Comparison of ENCODE assay signal across 8 mouse cellular contexts in the genomic region with DNA sequence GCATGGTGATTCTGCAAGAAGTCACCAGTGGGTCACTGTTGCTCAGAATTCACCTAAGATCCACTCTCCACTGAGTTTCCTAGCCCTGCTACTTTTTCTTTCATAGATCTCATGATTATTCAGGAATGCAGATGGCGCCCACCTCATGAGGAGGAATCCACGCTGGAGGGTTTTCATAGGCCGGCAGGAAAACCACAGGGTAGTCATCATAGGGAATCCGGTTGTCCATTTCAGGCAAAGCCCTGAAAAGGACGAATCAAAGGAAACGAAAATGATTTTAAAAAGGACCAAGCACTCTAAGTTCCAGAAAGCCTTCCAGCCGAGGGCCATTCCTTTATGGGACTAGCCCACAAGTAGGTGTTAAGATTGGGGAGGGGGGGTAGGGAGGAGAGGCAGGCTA. TPM values are rescaled to one million over a fixed set of nuclear protein-coding genes. Genes with fewer than 3 reads are reported as not detected.
A peak's percentile ranks its signal among the peaks of the same experiment; 100 is the strongest.
DNase-seq lines count a peak whose midpoint lies in the region; ATAC-seq and TF ChIP-seq lines count a peak whose summit lies in the region.

No protein-coding gene starts in this region.

- no peak for TF ChIP-seq EP300 in MEL (IDR thresholded peaks at IDR 0.05; ENCODE audit: low read depth in 1 of 2, low read length in 2 of 2)
- TF ChIP-seq EP300 in lung, postnatal 0 days (IDR thresholded peaks at IDR 0.05), result no peak

- no peak for DNase-seq in heart, postnatal 36 days
- DNase-seq in MEL (ENCODE audit: low read depth, low spot score) (peak; percentile 22), MN1 (ENCODE audit: low spot score) (no peak)
- peak; percentile 9 for DNase-seq in lung, postnatal 0 days (ENCODE audit: low spot score)
- DNase-seq in urinary bladder, postnatal 25 days (ENCODE audit: low spot score), result no peak
- no peak for DNase-seq in ovary, adult 18-20 months (ENCODE audit: low spot score)

- H3K36me3 ChIP-seq in heart, embryonic 13.5 days, result peaks cover 24% of the 10 kb centered on the region
- peaks cover 0 to 13% of the 10 kb centered on the region in 2 experiments for H3K36me3 ChIP-seq in MEL (ENCODE audit: control insufficient read depth in 1 of 2, insufficient read depth in 2 of 2, low read length in 2 of 2)
- peaks cover 10% of the 10 kb centered on the region; the same call in 1 of the 2 replicates for H3K36me3 ChIP-seq in forebrain, embryonic 15.5 days
- H3K36me3 ChIP-seq in lung, postnatal 0 days (ENCODE audit: insufficient read depth, low read length), result no peaks in the 10 kb centered on the region

- intact Hi-C loops in heart, postnatal 36 days (cut with DNase I), result loop anchor here (10.0 kb wide), 1 partner anchor 320 kb away; no protein-coding TSS in a partner anchor

- peaks cover 9% of the 10 kb centered on the region for H3K4me1 ChIP-seq in heart, embryonic 13.5 days
- H3K4me1 ChIP-seq in MEL (ENCODE audit: control insufficient read depth in 1 of 2, insufficient read depth in 2 of 2, low read length in 2 of 2), result peaks cover 3 to 5% of the 10 kb centered on the region in 2 experiments
- peaks cover 10% of the 10 kb centered on the region for H3K4me1 ChIP-seq in forebrain, embryonic 15.5 days
- H3K4me1 ChIP-seq in lung, postnatal 0 days (ENCODE audit: insufficient read depth, low read depth, low read length), result no peaks in the 10 kb centered on the region

- peak overlapping the region; percentile 71 for H3K4me3 ChIP-seq in heart, embryonic 13.5 days
- H3K4me3 ChIP-seq in MEL (ENCODE audit: control insufficient read depth in 1 of 2, insufficient read depth in 1 of 2, low read depth in 2 of 2, low read length in 2 of 2), result peak overlapping the region; percentile 86 to 92
- peak overlapping the region; percentile 55 for H3K4me3 ChIP-seq in forebrain, embryonic 15.5 days
- H3K4me3 ChIP-seq in lung, postnatal 0 days (ENCODE audit: low read depth, low read length), result peak overlapping the region; percentile 52

- no peak for TF ChIP-seq RAD21 in MEL (IDR thresholded peaks at IDR 0.05; ENCODE audit: low read depth, low read length)

- H3K4me2 ChIP-seq in heart, embryonic 13.5 days, result peak overlapping the region; percentile 77
- peak overlapping the region; percentile 74 for H3K4me2 ChIP-seq in forebrain, embryonic 15.5 days (replicated peaks)
- H3K4me2 ChIP-seq in lung, postnatal 0 days (replicated peaks; ENCODE audit: low read depth, low read length), result peak overlapping the region; percentile 45

- WGBS in heart, embryonic 13.5 days, result 34% methylated on average over 7 of the region's 7 CpGs
- WGBS in forebrain, embryonic 15.5 days, result 41% methylated on average over 7 of the region's 7 CpGs
- 28% methylated on average over 7 of the region's 7 CpGs for WGBS in lung, postnatal 0 days

- no peak for TF ChIP-seq POLR2A in MEL (IDR thresholded peaks at IDR 0.05; ENCODE audit: control insufficient read depth in 1 of 2, insufficient read depth in 1 of 2, low read depth in 1 of 2, low read length in 2 of 2, poor library complexity in 1 of 2)

- peak overlapping the region; percentile 82 for H3K9ac ChIP-seq in heart, embryonic 13.5 days
- H3K9ac ChIP-seq in MEL (ENCODE audit: control insufficient read depth, low read depth, low read length, poor library complexity, severe bottlenecking), result peak overlapping the region; percentile 84
- H3K9ac ChIP-seq in forebrain, embryonic 15.5 days (replicated peaks), result peak overlapping the region; percentile 63
- H3K9ac ChIP-seq in lung, postnatal 0 days (replicated peaks; ENCODE audit: low read depth), result peak overlapping the region; percentile 43; the same call in 1 of the 2 replicates

- ATAC-seq in heart, embryonic 13.5 days (ENCODE audit: extremely low read depth, insufficient number of reproducible peaks, low FRiP score, low TSS enrichment), result no peak
- no peak for ATAC-seq in forebrain, embryonic 15.5 days (replicated peaks)
- no peak for ATAC-seq in lung, postnatal 0 days

- H3K27me3 ChIP-seq in heart, embryonic 13.5 days (replicated peaks), result 0 out of 2 replicates have a peak, but pooled peaks cover 3% of the 10 kb centered on the region
- H3K27me3 ChIP-seq in MEL (ENCODE audit: control insufficient read depth in 1 of 2, insufficient read depth in 2 of 2, low read length in 2 of 2), result no peaks in the 10 kb centered on the region
- H3K27me3 ChIP-seq in forebrain, embryonic 15.5 days, result no peaks in the 10 kb centered on the region
- no peaks in the 10 kb centered on the region for H3K27me3 ChIP-seq in lung, postnatal 0 days (replicated peaks; ENCODE audit: insufficient read depth, low read length)

- H3K79me2 ChIP-seq in MEL (ENCODE audit: control insufficient read depth, insufficient read depth, low read length, poor library complexity), result peaks cover 34% of the 10 kb centered on the region

- no peak for TF ChIP-seq CTCF in MEL (IDR thresholded peaks at IDR 0.05 in 2 of 3, conservative IDR thresholded peaks at IDR 0.05 in 1 of 3; ENCODE audit: control insufficient read depth in 1 of 3, insufficient read depth in 1 of 3, low read depth in 2 of 3, low read length in 3 of 3, poor library complexity in 1 of 3, severe bottlenecking in 1 of 3)
- TF ChIP-seq CTCF in lung, postnatal 0 days (IDR thresholded peaks at IDR 0.05), result no peak

- H3K27ac ChIP-seq in heart, embryonic 13.5 days (replicated peaks), result no peak overlapping the region
- no peak overlapping the region for H3K27ac ChIP-seq in MEL (ENCODE audit: control insufficient read depth, low read depth, low read length)
- no peak overlapping the region for H3K27ac ChIP-seq in forebrain, embryonic 15.5 days (replicated peaks)
- H3K27ac ChIP-seq in lung, postnatal 0 days (ENCODE audit: low read length), result no peak overlapping the region

- no peaks in the 10 kb centered on the region for H3K9me3 ChIP-seq in heart, embryonic 13.5 days
- no peaks in the 10 kb centered on the region for H3K9me3 ChIP-seq in MEL (replicated peaks; ENCODE audit: insufficient read depth, low read length)
- no peaks in the 10 kb centered on the region for H3K9me3 ChIP-seq in forebrain, embryonic 15.5 days
- no peaks in the 10 kb centered on the region for H3K9me3 ChIP-seq in lung, postnatal 0 days (ENCODE audit: low read length)

TF ChIP-seq in MEL, 35 proteins besides CTCF, POLR2A, EP300 and RAD21 (continues in another document):
- TF ChIP-seq MAFK (IDR thresholded peaks at IDR 0.05; ENCODE audit: borderline replicate concordance, low read depth, low read length) (no peak), ETS1 (IDR thresholded peaks at IDR 0.05; ENCODE audit: low read depth, low read length) (no peak), MEF2A (IDR thresholded peaks at IDR 0.05; ENCODE audit: extremely low read depth, insufficient replicate concordance, low read depth, low read length, poor library complexity, severe bottlenecking) (no peak), USF1 (IDR thresholded peaks at IDR 0.05; ENCODE audit: low read depth, low read length) (no peak), UBTF (IDR thresholded peaks at IDR 0.05; ENCODE audit: borderline replicate concordance, insufficient read depth, low read depth, low read length) (no peak), NRF1 (IDR thresholded peaks at IDR 0.05; ENCODE audit: insufficient read depth, low read depth, low read length, poor library complexity, severe bottlenecking) (no peak), SIN3A (IDR thresholded peaks at IDR 0.05; ENCODE audit: low read length) (no peak)

RNA-seq across cellular contexts. Expression of a gene that starts 0.4 kb away (rescaled TPM):
- polyA plus RNA-seq in heart, embryonic 13.5 days (2015; fragmentation: Nextera tagmentation; extraction: Ambion mirVana), result 21.1 and 22.0 TPM in 2 replicates
- total RNA-seq in heart, postnatal 36 days (2021), result under 1 TPM; 0.36 to 0.87 TPM
- total RNA-seq in MEL (2012; rRNA removed), result 30.2 and 31.1 TPM in 2 replicates
- 100 to 1,000 TPM in 1 of 2 experiments, 10 to 100 TPM in 1; 35.2 to 153 TPM for polyA plus RNA-seq in MEL (2012; ENCODE audit: insufficient read depth in 1 of 2, insufficient read length in 2 of 2, low read depth in 1 of 2, low replicate concordance in 2 of 2, missing spikeins in 1 of 2)
- polyA plus RNA-seq in forebrain, embryonic 15.5 days (2015; fragmentation: Nextera tagmentation; extraction: Ambion mirVana), result 15.0 and 17.3 TPM in 2 replicates
- polyA plus RNA-seq in lung, postnatal 0 days (2015; fragmentation: Nextera tagmentation; extraction: Ambion mirVana), result 1.0 and 1.6 TPM in 2 replicates

RNA-seq across cellular contexts. Expression of a gene that starts 1.2 kb away (rescaled TPM):
- polyA plus RNA-seq in heart, embryonic 13.5 days (2015; fragmentation: Nextera tagmentation; extraction: Ambion mirVana), result 88.2 and 103 TPM in 2 replicates
- 10 to 100 TPM; 25.8 to 28.3 TPM for total RNA-seq in heart, postnatal 36 days (2021)
- total RNA-seq in MEL (2012; rRNA removed), result 41.3 and 41.9 TPM in 2 replicates
- polyA plus RNA-seq in MEL (2012; ENCODE audit: insufficient read depth in 1 of 2, insufficient read length in 2 of 2, low read depth in 1 of 2, low replicate concordance in 2 of 2, missing spikeins in 1 of 2), result 10 to 100 TPM in 1 of 2 experiments, not detected in 1; 66.5 TPM
- 112 and 113 TPM in 2 replicates for polyA plus RNA-seq in forebrain, embryonic 15.5 days (2015; fragmentation: Nextera tagmentation; extraction: Ambion mirVana)
- polyA plus RNA-seq in lung, postnatal 0 days (2015; fragmentation: Nextera tagmentation; extraction: Ambion mirVana), result 78.8 and 82.2 TPM in 2 replicates

RNA-seq across cellular contexts. Expression of a gene that starts 19.8 kb away (rescaled TPM):
- 0.70 and 2.0 TPM in 2 replicates for polyA plus RNA-seq in heart, embryonic 13.5 days (2015; fragmentation: Nextera tagmentation; extraction: Ambion mirVana)
- not detected for total RNA-seq in heart, postnatal 36 days (2021)
- total RNA-seq in MEL (2012; rRNA removed), result not detected in 2 replicates
- polyA plus RNA-seq in MEL (2012; ENCODE audit: insufficient read depth in 1 of 2, insufficient read length in 2 of 2, low read depth in 1 of 2, low replicate concordance in 2 of 2, missing spikeins in 1 of 2), result not detected
- polyA plus RNA-seq in forebrain, embryonic 15.5 days (2015; fragmentation: Nextera tagmentation; extraction: Ambion mirVana), result 0.27 TPM in 1 of 2 replicates, not detected in the other
- polyA plus RNA-seq in lung, postnatal 0 days (2015; fragmentation: Nextera tagmentation; extraction: Ambion mirVana), result not detected in 2 replicates

RNA-seq across cellular contexts. Expression of a gene that starts 30.5 kb away (rescaled TPM):
- not detected in 2 replicates for polyA plus RNA-seq in heart, embryonic 13.5 days (2015; fragmentation: Nextera tagmentation; extraction: Ambion mirVana)
- total RNA-seq in heart, postnatal 36 days (2021), result not detected
- not detected in 2 replicates for total RNA-seq in MEL (2012; rRNA removed)
- not detected for polyA plus RNA-seq in MEL (2012; ENCODE audit: insufficient read depth in 1 of 2, insufficient read length in 2 of 2, low read depth in 1 of 2, low replicate concordance in 2 of 2, missing spikeins in 1 of 2)
- polyA plus RNA-seq in forebrain, embryonic 15.5 days (2015; fragmentation: Nextera tagmentation; extraction: Ambion mirVana), result not detected in 2 replicates
- polyA plus RNA-seq in lung, postnatal 0 days (2015; fragmentation: Nextera tagmentation; extraction: Ambion mirVana), result not detected in 2 replicates

RNA-seq across cellular contexts. Expression of a gene that starts 53.1 kb away (rescaled TPM):
- polyA plus RNA-seq in heart, embryonic 13.5 days (2015; fragmentation: Nextera tagmentation; extraction: Ambion mirVana), result not detected in 2 replicates
- not detected for total RNA-seq in heart, postnatal 36 days (2021)
- not detected in 2 replicates for total RNA-seq in MEL (2012; rRNA removed)
- polyA plus RNA-seq in MEL (2012; ENCODE audit: insufficient read depth in 1 of 2, insufficient read length in 2 of 2, low read depth in 1 of 2, low replicate concordance in 2 of 2, missing spikeins in 1 of 2), result not detected
- not detected in 2 replicates for polyA plus RNA-seq in forebrain, embryonic 15.5 days (2015; fragmentation: Nextera tagmentation; extraction: Ambion mirVana)
- polyA plus RNA-seq in lung, postnatal 0 days (2015; fragmentation: Nextera tagmentation; extraction: Ambion mirVana), result 0.08 and 0.10 TPM in 2 replicates

Comparison
In these comparisons a context has a peak if more than half of its experiments do, and no peak if none do; other contexts are left out.
1. DNase-seq: peak in MEL (single experiment) and lung, postnatal 0 days (single experiment); none in heart, postnatal 36 days (0 of 2), urinary bladder, postnatal 25 days (single experiment), ovary, adult 18-20 months (single experiment) and MN1 (single experiment).
2. Peak in every context shown above with its lines, with median percentiles within 50 percentile points of each other: H3K4me2 ChIP-seq, H3K4me3 ChIP-seq and H3K9ac ChIP-seq.